Mouse (Mus musculus) gastrocnemius, postnatal 10 days (tissue): Measurements from ENCODE around the gene Olfr1299. TPM values are rescaled to one million over a fixed set of nuclear protein-coding genes. Genes with fewer than 3 reads are reported as not detected.

Experiments
- DNase-seq: peaks from one replicate; pipeline ENCODE4 v3.0.0; 2021; ENCODE audit warnings: mixed read lengths
- long read RNA-seq, 2 experiments: library from polyadenylated mRNA; stranded (forward); transcript quantifications; one replicate each; pipeline ENCODE4 v2.0.0; 2021
- total RNA-seq, 2 experiments: library from RNA; stranded (reverse); gene quantifications; 2 replicates each; pipeline ENCODE4 v1.2.3; 2021

Olfr1299 gene
- total RNA-seq, result not detected
- long read RNA-seq, experiment 1, result 0 reads
- long read RNA-seq, experiment 2, result 0 reads

- no peak for DNase-seq
Measured at GRCm38 (mm10) chr2:111661119-111661518, at the start of gene Olfr1299. TSS of gene Olfr1299 (plus strand) at chr2:111661419.

GRCm38 (mm10) chr2:111626397-111626796, 34.8 kb upstream of the Olfr1299 start, which contains the start of gene Olfr1297:
TSS of gene Olfr1297 (minus strand) at chr2:111626497.
- DNase-seq, result no peak

- DNase-seq, result no peak
Measured at GRCm38 (mm10) chr2:111649101-111649500, 12.1 kb upstream of the Olfr1299 start, which contains the start of gene Olfr1298. TSS of gene Olfr1298 (minus strand) at chr2:111649201.

Other genes starting within 250 kb of the Olfr1299 start
- not detected for gene Olfr1286, start 238.3 kb upstream of the Olfr1299 start, total RNA-seq
- not detected for gene Olfr1287, start 212.3 kb upstream of the Olfr1299 start, total RNA-seq
- not detected for gene Olfr1288, start 187.3 kb upstream of the Olfr1299 start, total RNA-seq
- not detected for gene Olfr1289, start 180.6 kb upstream of the Olfr1299 start, total RNA-seq
- gene Olfr1290, start 167.6 kb upstream of the Olfr1299 start, total RNA-seq, result not detected
- not detected for gene Olfr1291-ps1, start 164.2 kb upstream of the Olfr1299 start, total RNA-seq
- gene Olfr1293-ps, start 136.2 kb upstream of the Olfr1299 start, total RNA-seq, result not detected
- gene Olfr1294, start 121.1 kb upstream of the Olfr1299 start, total RNA-seq, result not detected
- gene Olfr1295, start 91.7 kb upstream of the Olfr1299 start, total RNA-seq, result not detected
- not detected for gene Olfr1297, start 34.9 kb upstream of the Olfr1299 start, total RNA-seq
- not detected for gene Olfr1298, start 12.2 kb upstream of the Olfr1299 start, total RNA-seq
- not detected for gene Olfr1301, start 89.6 kb downstream of the Olfr1299 start, total RNA-seq
- not detected for gene Olfr1302, start 116.0 kb downstream of the Olfr1299 start, total RNA-seq
- gene Olfr1303, start 158.9 kb downstream of the Olfr1299 start, total RNA-seq, result not detected
- gene Olfr1305, start 215.7 kb downstream of the Olfr1299 start, total RNA-seq, result not detected